Mouse (Mus musculus) heart, postnatal 25 days (tissue): ENCODE data around the gene Zfp446. TPM values are rescaled to one million over a fixed set of nuclear protein-coding genes. Genes with fewer than 3 reads are reported as not detected.

ENCODE experiments used
- DNase-seq: peaks from one replicate; pipeline ENCODE4 v3.0.0; 2022; ENCODE audit warnings: low spot score
- intact Hi-C: fragments of 180-260 bp; cut with DNase I; formaldehyde crosslinking; loops from one replicate; pipeline ENCODE4 v1.15.1; 2025
- total RNA-seq, 2 experiments: library from RNA; stranded (reverse); gene quantifications; 2 replicates each; pipeline ENCODE4 v1.2.3; 2021

Gene Zfp446
- total RNA-seq, 2 experiments from 2014 or later, result 2.5 to 3.0 TPM

GRCm38 (mm10) chr7:13014275-13014839, 36.7 kb downstream of the Zfp446 start:
- intact Hi-C loops, result no loop called here
- no peak for DNase-seq

GRCm38 (mm10) chr7:13015217-13015616, 37.6 kb downstream of the Zfp446 start:
- intact Hi-C loops, result no loop called here
- no peak for DNase-seq

GRCm38 (mm10) chr7:13022773-13023535, 45.3 kb downstream of the Zfp446 start:
- peak; percentile 54 for DNase-seq
- intact Hi-C loops, result no loop called here

GRCm38 (mm10) chr7:13023928-13024731, 46.5 kb downstream of the Zfp446 start:
- DNase-seq, result peak; percentile 84
- intact Hi-C loops, result no loop called here

- intact Hi-C loops, result no loop called here
- peak; percentile 35 for DNase-seq
Measured at GRCm38 (mm10) chr7:13024805-13025204, 47.2 kb downstream of the Zfp446 start.

GRCm38 (mm10) chr7:13025511-13026112, 48.0 kb downstream of the Zfp446 start:
- intact Hi-C loops, result no loop called here
- no peak for DNase-seq

GRCm38 (mm10) chr7:13028986-13029385, 51.3 kb downstream of the Zfp446 start:
- intact Hi-C loops, result no loop called here
- DNase-seq, result no peak

GRCm38 (mm10) chr7:13031069-13031468, 53.4 kb downstream of the Zfp446 start:
- intact Hi-C loops, result loop anchor here (10.0 kb wide), 1 partner anchor 556 kb away; the partner anchor contains the start of gene Zfp606
- no peak for DNase-seq

GRCm38 (mm10) chr7:13031983-13032382, 54.3 kb downstream of the Zfp446 start:
- no peak for DNase-seq
- intact Hi-C loops, result loop anchor here (10.0 kb wide), 1 partner anchor 557 kb away; the partner anchor contains the start of gene Zfp606

- intact Hi-C loops, result loop anchor here (10.0 kb wide), 1 partner anchor 558 kb away; the partner anchor contains the start of gene Zfp606
- no peak for DNase-seq
Measured at GRCm38 (mm10) chr7:13032541-13032940, 54.9 kb downstream of the Zfp446 start.

- intact Hi-C loops, result loop anchor here (2.0 to 10.0 kb wide), 2 partner anchors 21 to 559 kb away; partner anchors contain the start of genes Mzf1 and Zfp606
- no peak for DNase-seq
Measured at GRCm38 (mm10) chr7:13033451-13034147, 56.0 kb downstream of the Zfp446 start.

- peak; percentile 95 for DNase-seq
Measured at GRCm38 (mm10) chr7:13034148-13034977, 56.7 kb downstream of the Zfp446 start, which contains the start of gene Chmp2a. Gene Chmp2a (minus strand): TSS chr7:13034807.

More at GRCm38 (mm10) chr7:13034148-13034977, 56.7 kb downstream of the Zfp446 start, which contains the start of gene Chmp2a:
- intact Hi-C loops, result loop anchor here (2.0 to 10.0 kb wide), 2 partner anchors 20 to 560 kb away; partner anchors contain the start of genes Mzf1 and Zfp606

Other genes starting within 250 kb of the Zfp446 start
- gene Vmn2r56, start 242.8 kb upstream of the Zfp446 start, total RNA-seq, result not detected
- under 1 TPM; 0.48 to 0.91 TPM for gene Zscan18, start 174.2 kb upstream of the Zfp446 start, total RNA-seq
- gene Zfp329, start 159.0 kb upstream of the Zfp446 start, total RNA-seq, result 1 to 10 TPM; 6.6 to 7.1 TPM
- 10 to 100 TPM; 14.1 to 16.3 TPM for gene Zfp110, start 143.1 kb upstream of the Zfp446 start, total RNA-seq
- 1 to 10 TPM; 3.2 to 4.0 TPM for gene Zfp128, start 96.7 kb upstream of the Zfp446 start, total RNA-seq
- gene Zscan22, start 80.0 kb upstream of the Zfp446 start, total RNA-seq, result 1 to 10 TPM; 5.2 to 6.2 TPM
- gene Rps5, start 55.6 kb upstream of the Zfp446 start, total RNA-seq, result 100 to 1,000 TPM; 507 to 542 TPM
- under 1 TPM; 0.21 to 0.22 TPM for gene Rnf225, start 50.4 kb upstream of the Zfp446 start, total RNA-seq
- 1 to 10 TPM; 3.2 to 4.6 TPM for gene Zfp324, start 12.0 kb upstream of the Zfp446 start, total RNA-seq
- gene Slc27a5, start 20.3 kb downstream of the Zfp446 start, total RNA-seq, result not detected
- 10 to 100 TPM; 86.8 to 96.2 TPM for gene Trim28, start 21.3 kb downstream of the Zfp446 start, total RNA-seq
- gene Zbtb45, start 32.2 kb downstream of the Zfp446 start, total RNA-seq, result 10 to 100 TPM in 1 of 2 experiments, 1 to 10 TPM in 1; 7.3 to 10.9 TPM
- 100 to 1,000 TPM; 120 to 122 TPM for gene Chmp2a, start 57.0 kb downstream of the Zfp446 start, total RNA-seq
- gene Ube2m, start 60.4 kb downstream of the Zfp446 start, total RNA-seq, result 100 to 1,000 TPM; 190 to 199 TPM
- under 1 TPM; 0.39 to 0.48 TPM for gene Mzf1, start 76.9 kb downstream of the Zfp446 start, total RNA-seq
- not detected for gene Vmn1r85, start 117.3 kb downstream of the Zfp446 start, total RNA-seq
- gene Vmn1r86, start 142.1 kb downstream of the Zfp446 start, total RNA-seq, result not detected
- not detected for gene Vmn1r87, start 162.3 kb downstream of the Zfp446 start, total RNA-seq
- gene Vmn1r88, start 181.7 kb downstream of the Zfp446 start, total RNA-seq, result under 1 TPM; 0.03 to 0.05 TPM
- not detected for gene Vmn1r89, start 235.2 kb downstream of the Zfp446 start, total RNA-seq